Mouse (Mus musculus): ENCODE measurements around the gene Bean1. TPM values are rescaled to one million over a fixed set of nuclear protein-coding genes. Genes with fewer than 3 reads are reported as not detected.

Bean1 gene
- polyA plus RNA-seq, 1 experiment, result 7.4 TPM

DNA sequence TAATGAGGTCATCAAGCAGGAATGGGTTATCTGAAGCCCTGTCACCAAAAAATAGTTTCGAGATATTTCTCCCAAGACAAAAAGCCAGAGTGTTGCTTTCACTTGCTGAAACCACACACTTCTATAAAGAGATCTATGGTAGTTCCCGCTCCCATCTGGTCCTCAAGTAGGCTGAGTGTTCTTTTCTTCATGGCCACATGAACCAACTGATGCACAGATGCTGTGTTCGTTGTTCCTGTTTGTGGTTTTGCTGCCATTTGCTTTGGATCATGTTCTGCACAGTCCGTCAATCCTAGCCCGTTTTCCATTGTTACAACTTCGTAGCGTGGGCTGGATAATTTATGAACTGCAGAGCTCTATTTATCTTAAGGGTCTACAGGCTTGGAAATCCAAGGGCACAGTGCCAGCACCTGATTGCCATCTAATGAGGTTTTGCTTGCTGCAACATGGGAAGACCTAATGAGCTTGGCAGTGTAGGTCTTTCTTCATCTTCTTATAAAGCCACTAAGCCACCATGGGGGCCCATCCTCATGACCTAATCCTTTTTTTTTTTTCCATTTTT, 38.7 kb upstream of the Bean1 start:
- 71% methylated on average over 7 of the region's 7 CpGs for WGBS
- Histone ChIP-seq H3K27ac (ENCODE audit: insufficient read depth, low read depth, low read length) (no peak overlapping the region), H3K4me3 (ENCODE audit: low read depth, low read length) (no peak overlapping the region), H3K4me1 (ENCODE audit: control insufficient read depth, insufficient read depth, insufficient read length, low read length) (no peaks in the 10 kb centered on the region), H3K36me3 (ENCODE audit: control insufficient read depth, insufficient read depth, low read length) (no peaks in the 10 kb centered on the region), H3K27me3 (ENCODE audit: control insufficient read depth, insufficient read depth, low read length) (no peaks in the 10 kb centered on the region)
- no peak for TF ChIP-seq CTCF (IDR thresholded peaks at IDR 0.05; ENCODE audit: extremely low read depth, insufficient read length, insufficient replicate concordance, low read depth, low read length)
- no peak for TF ChIP-seq POLR2A (IDR thresholded peaks at IDR 0.05; ENCODE audit: low read depth, low read length)

DNA sequence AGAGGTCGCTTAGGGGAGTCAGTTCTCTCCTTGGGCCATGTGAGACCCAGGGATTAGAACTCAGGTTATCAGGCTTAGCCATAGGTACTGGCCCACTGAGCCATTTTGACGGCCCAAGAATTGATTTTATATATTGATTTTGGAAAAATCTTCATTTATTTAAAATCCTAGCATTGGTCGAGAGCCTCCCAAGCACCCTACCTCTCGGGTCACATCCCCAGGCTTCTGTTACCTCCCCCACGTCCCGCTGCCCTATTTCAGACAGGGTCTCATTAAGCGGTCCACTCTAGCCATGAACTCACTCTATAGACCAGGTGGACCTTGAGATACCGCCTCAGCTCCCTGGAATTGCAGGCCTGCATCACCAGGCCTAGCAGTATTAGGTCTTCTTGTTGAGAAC, 35.7 kb upstream of the Bean1 start:
- no peaks in the 10 kb centered on the region for H3K36me3 ChIP-seq (ENCODE audit: control insufficient read depth, insufficient read depth, low read length)
- TF ChIP-seq CTCF (IDR thresholded peaks at IDR 0.05; ENCODE audit: extremely low read depth, insufficient read length, insufficient replicate concordance, low read depth, low read length) (no peak), POLR2A (IDR thresholded peaks at IDR 0.05; ENCODE audit: low read depth, low read length) (no peak)
- no peaks in the 10 kb centered on the region for H3K4me1 ChIP-seq (ENCODE audit: control insufficient read depth, insufficient read depth, insufficient read length, low read length)
- H3K4me3 ChIP-seq (ENCODE audit: low read depth, low read length), result no peak overlapping the region
- H3K27ac ChIP-seq (ENCODE audit: insufficient read depth, low read depth, low read length), result no peak overlapping the region
- no peaks in the 10 kb centered on the region for H3K27me3 ChIP-seq (ENCODE audit: control insufficient read depth, insufficient read depth, low read length)
- WGBS, result 85% methylated on average over 8 of the region's 8 CpGs

DNA sequence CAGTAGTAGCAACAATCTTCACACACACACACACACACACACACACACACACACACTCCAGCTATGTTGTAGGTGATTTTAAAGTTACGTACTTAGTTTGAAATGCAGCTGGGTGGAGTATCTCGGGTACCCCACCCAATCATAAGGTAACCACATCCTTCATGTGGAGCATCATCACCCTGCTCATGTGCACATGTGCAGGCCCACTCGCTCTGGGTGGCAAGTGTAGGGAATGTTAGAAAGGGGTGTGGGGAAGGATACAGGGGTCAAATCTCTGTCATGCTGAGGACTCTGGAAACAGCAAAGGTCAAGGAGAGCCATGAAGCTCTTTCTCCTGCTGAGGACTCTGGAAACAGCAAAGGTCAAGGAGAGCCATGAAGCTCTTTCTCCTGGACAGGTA, 34.0 kb upstream of the Bean1 start:
- no peaks in the 10 kb centered on the region for H3K4me1 ChIP-seq (ENCODE audit: control insufficient read depth, insufficient read depth, insufficient read length, low read length)
- TF ChIP-seq CTCF (IDR thresholded peaks at IDR 0.05; ENCODE audit: extremely low read depth, insufficient read length, insufficient replicate concordance, low read depth, low read length) (no peak), POLR2A (IDR thresholded peaks at IDR 0.05; ENCODE audit: low read depth, low read length) (no peak)
- no peaks in the 10 kb centered on the region for H3K27me3 ChIP-seq (ENCODE audit: control insufficient read depth, insufficient read depth, low read length)
- no peaks in the 10 kb centered on the region for H3K36me3 ChIP-seq (ENCODE audit: control insufficient read depth, insufficient read depth, low read length)
- H3K4me3 ChIP-seq (ENCODE audit: low read depth, low read length), result no peak overlapping the region
- no peak overlapping the region for H3K27ac ChIP-seq (ENCODE audit: insufficient read depth, low read depth, low read length)
- 87% methylated on average over 3 of the region's 3 CpGs for WGBS

DNA sequence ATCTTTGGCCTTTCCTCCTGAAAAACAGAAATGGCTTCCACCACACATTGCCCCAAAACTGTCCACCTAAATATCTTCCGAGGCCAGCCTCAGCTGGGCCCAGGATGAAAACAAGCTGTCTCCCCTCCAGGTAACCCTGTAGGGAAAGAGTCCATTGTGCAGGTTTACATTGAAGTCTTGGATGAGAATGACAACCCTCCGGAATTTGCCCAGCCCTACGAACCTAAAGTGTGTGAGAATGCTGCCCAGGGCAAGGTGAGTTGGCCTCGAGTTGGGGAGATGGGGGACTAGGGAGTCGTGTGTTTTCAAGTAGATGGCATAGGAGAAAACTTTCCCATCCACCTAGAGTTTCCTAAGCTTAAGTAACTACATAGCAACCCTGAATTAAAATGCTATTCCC, 32.6 kb upstream of the Bean1 start:
- H3K27me3 ChIP-seq (ENCODE audit: control insufficient read depth, insufficient read depth, low read length), result no peaks in the 10 kb centered on the region
- H3K36me3 ChIP-seq (ENCODE audit: control insufficient read depth, insufficient read depth, low read length), result no peaks in the 10 kb centered on the region
- 78% methylated on average over 5 of the region's 5 CpGs for WGBS
- TF ChIP-seq CTCF (IDR thresholded peaks at IDR 0.05; ENCODE audit: extremely low read depth, insufficient read length, insufficient replicate concordance, low read depth, low read length) (no peak), POLR2A (IDR thresholded peaks at IDR 0.05; ENCODE audit: low read depth, low read length) (no peak)
- H3K27ac ChIP-seq (ENCODE audit: insufficient read depth, low read depth, low read length), result no peak overlapping the region
- H3K4me1 ChIP-seq (ENCODE audit: control insufficient read depth, insufficient read depth, insufficient read length, low read length), result no peaks in the 10 kb centered on the region
- H3K4me3 ChIP-seq (ENCODE audit: low read depth, low read length), result no peak overlapping the region

DNA sequence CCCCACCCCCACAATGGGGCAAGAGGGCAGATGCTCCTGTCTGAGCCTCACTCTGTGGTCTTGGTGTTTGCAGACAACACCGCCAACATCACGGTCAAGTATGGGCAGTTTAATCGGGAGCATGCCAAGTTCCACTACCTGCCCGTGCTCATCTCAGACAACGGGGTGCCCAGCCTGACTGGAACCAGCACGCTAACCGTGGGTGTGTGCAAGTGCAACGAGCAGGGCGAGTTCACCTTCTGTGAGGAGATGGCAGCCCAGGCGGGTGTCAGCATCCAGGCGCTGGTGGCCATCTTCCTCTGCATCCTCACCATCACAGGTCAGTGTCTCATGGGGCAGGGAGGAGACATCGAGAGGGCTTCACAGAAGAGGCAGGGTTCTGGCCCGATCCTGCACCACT, 29.6 kb upstream of the Bean1 start:
- Histone ChIP-seq H3K4me1 (ENCODE audit: control insufficient read depth, insufficient read depth, insufficient read length, low read length) (no peaks in the 10 kb centered on the region), H3K4me3 (ENCODE audit: low read depth, low read length) (no peak overlapping the region), H3K27ac (ENCODE audit: insufficient read depth, low read depth, low read length) (no peak overlapping the region), H3K36me3 (ENCODE audit: control insufficient read depth, insufficient read depth, low read length) (no peaks in the 10 kb centered on the region), H3K27me3 (ENCODE audit: control insufficient read depth, insufficient read depth, low read length) (no peaks in the 10 kb centered on the region)
- TF ChIP-seq CTCF (IDR thresholded peaks at IDR 0.05; ENCODE audit: extremely low read depth, insufficient read length, insufficient replicate concordance, low read depth, low read length) (no peak), POLR2A (IDR thresholded peaks at IDR 0.05; ENCODE audit: low read depth, low read length) (no peak)
- WGBS, result 80% methylated on average over 13 of the region's 13 CpGs

DNA sequence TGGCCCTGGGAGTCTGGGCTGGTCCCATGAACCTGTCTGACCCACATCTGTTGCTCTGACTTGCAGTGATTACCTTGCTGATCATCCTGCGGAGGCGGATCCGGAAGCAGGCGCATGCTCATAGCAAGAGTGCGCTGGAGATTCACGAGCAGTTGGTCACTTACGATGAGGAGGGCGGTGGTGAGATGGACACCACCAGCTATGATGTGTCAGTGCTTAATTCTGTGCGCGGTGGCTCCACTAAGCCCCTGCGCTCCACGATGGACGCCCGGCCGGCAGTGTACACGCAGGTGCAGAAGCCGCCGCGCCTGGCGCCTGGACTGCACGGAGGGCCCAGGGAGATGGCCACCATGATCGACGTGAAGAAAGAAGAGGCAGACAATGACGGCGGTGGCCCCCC, 27.8 kb upstream of the Bean1 start:
- Histone ChIP-seq H3K4me1 (ENCODE audit: control insufficient read depth, insufficient read depth, insufficient read length, low read length) (no peaks in the 10 kb centered on the region), H3K4me3 (ENCODE audit: low read depth, low read length) (no peak overlapping the region), H3K36me3 (ENCODE audit: control insufficient read depth, insufficient read depth, low read length) (no peaks in the 10 kb centered on the region), H3K27ac (ENCODE audit: insufficient read depth, low read depth, low read length) (no peak overlapping the region), H3K27me3 (ENCODE audit: control insufficient read depth, insufficient read depth, low read length) (no peaks in the 10 kb centered on the region)
- WGBS, result 87% methylated on average over 25 of the region's 25 CpGs
- TF ChIP-seq POLR2A (IDR thresholded peaks at IDR 0.05; ENCODE audit: low read depth, low read length) (no peak), CTCF (IDR thresholded peaks at IDR 0.05; ENCODE audit: extremely low read depth, insufficient read length, insufficient replicate concordance, low read depth, low read length) (no peak)

DNA sequence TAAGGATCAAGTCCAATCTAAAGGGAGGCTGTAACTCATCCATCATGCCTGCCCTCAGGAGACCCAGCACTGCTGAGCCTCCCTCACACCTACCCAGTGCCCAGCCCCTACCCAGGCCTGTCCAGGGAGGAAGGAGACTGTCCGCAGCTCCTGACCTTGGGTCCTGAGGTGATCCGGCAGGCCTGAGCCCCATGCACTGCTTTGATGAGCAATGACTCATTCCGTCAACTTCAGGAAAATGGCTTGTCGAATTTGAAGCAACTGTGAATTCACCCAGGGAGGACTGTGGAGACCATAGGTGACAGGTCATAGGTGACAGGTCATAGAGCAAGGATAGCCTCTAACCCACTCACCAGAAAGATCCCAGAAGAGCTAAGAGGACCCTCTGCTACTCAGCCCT, 26.9 kb upstream of the Bean1 start:
- WGBS, result 66% methylated on average over 4 of the region's 4 CpGs
- TF ChIP-seq POLR2A (IDR thresholded peaks at IDR 0.05; ENCODE audit: low read depth, low read length), result no peak
- TF ChIP-seq CTCF (IDR thresholded peaks at IDR 0.05; ENCODE audit: extremely low read depth, insufficient read length, insufficient replicate concordance, low read depth, low read length), result no peak
- H3K4me1 ChIP-seq (ENCODE audit: control insufficient read depth, insufficient read depth, insufficient read length, low read length), result no peaks in the 10 kb centered on the region

More for the DNA sequence above, 26.9 kb upstream of the Bean1 start:
- Histone ChIP-seq H3K4me3 (ENCODE audit: low read depth, low read length) (no peak overlapping the region), H3K27ac (ENCODE audit: insufficient read depth, low read depth, low read length) (no peak overlapping the region), H3K36me3 (ENCODE audit: control insufficient read depth, insufficient read depth, low read length) (no peaks in the 10 kb centered on the region), H3K27me3 (ENCODE audit: control insufficient read depth, insufficient read depth, low read length) (no peaks in the 10 kb centered on the region)

All from small intestine, adult 2 months (tissue).